Mouse (Mus musculus) thymus, adult 2 months (tissue): Measurements from ENCODE around the gene Aldh1l1. TPM values are rescaled to one million over a fixed set of nuclear protein-coding genes. Genes with fewer than 3 reads are reported as not detected.

Source experiments
- DNase-seq: peaks from one replicate; pipeline ENCODE4 v3.0.0; 2021
- H3K27ac ChIP-seq: fragments of 200-500 bp; 2 replicates; pipeline ENCODE4 v1.5.1; 2012; ENCODE audit warnings: low read length, control low read depth; ENCODE audit not compliant: control insufficient read depth, insufficient read depth
- H3K27me3 ChIP-seq: fragments of 200-500 bp; 2 replicates; pipeline ENCODE4 v1.6.1; 2012; ENCODE audit warnings: mild to moderate bottlenecking, low read length, moderate library complexity, mixed read lengths; ENCODE audit not compliant: control insufficient read depth, insufficient read depth
- H3K36me3 ChIP-seq: fragments of 200-500 bp; 2 replicates; pipeline ENCODE4 v1.6.1; 2012; ENCODE audit warnings: mild to moderate bottlenecking, low read length, moderate library complexity; ENCODE audit not compliant: control insufficient read depth, insufficient read depth
- H3K4me1 ChIP-seq: fragments of 200-500 bp; replicated peaks from 2 replicates; pipeline ENCODE4 v1.6.1; 2012; ENCODE audit warnings: low read length; ENCODE audit not compliant: control insufficient read depth, insufficient read depth
- H3K4me3 ChIP-seq: fragments of 200-500 bp; 2 replicates; pipeline ENCODE4 v1.5.1; 2012; ENCODE audit warnings: mild to moderate bottlenecking, low read length, control low read depth, moderate library complexity; ENCODE audit not compliant: control insufficient read depth, insufficient read depth
- CTCF ChIP-seq: fragments of 200-500 bp; IDR thresholded peaks from 2 replicates; pipeline ENCODE4 v1.5.1; 2012; ENCODE audit warnings: mild to moderate bottlenecking, control low read depth, low read length, moderate library complexity, borderline replicate concordance; ENCODE audit not compliant: control insufficient read depth, poor library complexity, insufficient read depth; ENCODE audit errors: extremely low read depth
- POLR2A ChIP-seq: fragments of 200-500 bp; IDR thresholded peaks from 2 replicates; pipeline ENCODE4 v1.6.1; 2012; ENCODE audit warnings: mild to moderate bottlenecking, low read length, control low read depth, moderate library complexity; ENCODE audit not compliant: control insufficient read depth, poor library complexity, insufficient read depth; ENCODE audit errors: extremely low read depth
- WGBS: fragments of 180-500 bp; shearing (Covaris S2); methylation state at CpG from one replicate; pipeline ENCODE4 v1.1.7; 2018; 5-methylcytosine and 5-hydroxymethylcytosine counted together
- polyA plus RNA-seq: library from polyadenylated mRNA; depleted of rRNA; stranded (reverse); fragments of >200 nt; gene quantifications from 2 replicates; pipeline ENCODE4 v1.2.3, GENCODE M21; 2012

The Aldh1l1 gene
- polyA plus RNA-seq, 1 experiment = 14.8 TPM

- WGBS = 96% methylated on average over 4 of the region's 4 CpGs
- Histone ChIP-seq H3K36me3 (no peaks in the 10 kb centered on the region), H3K27ac (no peak overlapping the region), H3K4me3 (no peak overlapping the region), H3K4me1 (no peaks in the 10 kb centered on the region), H3K27me3 (no peaks in the 10 kb centered on the region)
- no peak for DNase-seq
- TF ChIP-seq POLR2A (no peak), CTCF (no peak)
These were observed 82.5 kb downstream of the Aldh1l1 start for GRCm38 (mm10) chr6:90568721-90569120.

GRCm38 (mm10) chr6:90569736-90570383 lies 83.6 kb downstream of the Aldh1l1 start:
- no peak overlapping the region for H3K27ac ChIP-seq
- 36% methylated on average over 12 of the region's 12 CpGs for WGBS
- H3K36me3 ChIP-seq = no peaks in the 10 kb centered on the region
- no peak for DNase-seq
- H3K4me3 ChIP-seq = no peak overlapping the region
- no peaks in the 10 kb centered on the region for H3K27me3 ChIP-seq
- H3K4me1 ChIP-seq = no peaks in the 10 kb centered on the region
- TF ChIP-seq POLR2A (no peak), CTCF (no peak)

GRCm38 (mm10) chr6:90570392-90570791 lies 84.2 kb downstream of the Aldh1l1 start:
- H3K4me1 ChIP-seq = no peaks in the 10 kb centered on the region
- WGBS = 94% methylated on average over 8 of the region's 8 CpGs
- no peak for TF ChIP-seq CTCF
- TF ChIP-seq POLR2A = no peak
- H3K36me3 ChIP-seq = no peaks in the 10 kb centered on the region
- no peaks in the 10 kb centered on the region for H3K27me3 ChIP-seq
- H3K27ac ChIP-seq = no peak overlapping the region
- H3K4me3 ChIP-seq = no peak overlapping the region
- DNase-seq = no peak

- Histone ChIP-seq H3K4me3 (no peak overlapping the region), H3K4me1 (no peaks in the 10 kb centered on the region), H3K27ac (no peak overlapping the region), H3K36me3 (no peaks in the 10 kb centered on the region), H3K27me3 (no peaks in the 10 kb centered on the region)
- TF ChIP-seq CTCF (no peak), POLR2A (no peak)
- 67% methylated on average over 3 of the region's 3 CpGs for WGBS
- peak; percentile 65 for DNase-seq
These were observed 89.1 kb downstream of the Aldh1l1 start for GRCm38 (mm10) chr6:90575261-90575715.

GRCm38 (mm10) chr6:90578174-90578573 lies 91.9 kb downstream of the Aldh1l1 start:
- H3K4me3 ChIP-seq = no peak overlapping the region
- H3K27me3 ChIP-seq = no peaks in the 10 kb centered on the region
- TF ChIP-seq POLR2A = no peak
- 84% methylated on average over 3 of the region's 3 CpGs for WGBS
- H3K4me1 ChIP-seq = no peaks in the 10 kb centered on the region
- H3K27ac ChIP-seq = no peak overlapping the region
- no peaks in the 10 kb centered on the region for H3K36me3 ChIP-seq
- DNase-seq = no peak

- Histone ChIP-seq H3K4me1 (no peaks in the 10 kb centered on the region), H3K36me3 (no peaks in the 10 kb centered on the region), H3K27ac (no peak overlapping the region), H3K4me3 (no peak overlapping the region), H3K27me3 (no peaks in the 10 kb centered on the region)
- 86% methylated on average over 2 of the region's 2 CpGs for whole genome bisulfite sequencing
- DNase-seq = no peak
- TF ChIP-seq CTCF (no peak), POLR2A (no peak)
These were observed 96.1 kb downstream of the Aldh1l1 start for GRCm38 (mm10) chr6:90582331-90582730.

GRCm38 (mm10) chr6:90588113-90588512 lies 101.9 kb downstream of the Aldh1l1 start:
- DNase-seq = no peak
- 88% methylated on average over 5 of the region's 5 CpGs for WGBS
- Histone ChIP-seq H3K27ac (no peak overlapping the region), H3K4me3 (no peak overlapping the region), H3K36me3 (no peaks in the 10 kb centered on the region), H3K27me3 (no peaks in the 10 kb centered on the region), H3K4me1 (no peaks in the 10 kb centered on the region)
- no peak for TF ChIP-seq CTCF
- no peak for TF ChIP-seq POLR2A
